Mouse (Mus musculus): ENCODE results near the gene Aars. TPM values are rescaled to one million over a fixed set of nuclear protein-coding genes. Genes with fewer than 3 reads are reported as not detected.
"Not testable (repeated sequence)": the region's sequence is repeated elsewhere in the genome, so short reads cannot be mapped to it uniquely, and the experiment has no call there.

The Aars gene
- polyA plus RNA-seq, 1 experiment from 2014 or later: 61.4 TPM

DNA sequence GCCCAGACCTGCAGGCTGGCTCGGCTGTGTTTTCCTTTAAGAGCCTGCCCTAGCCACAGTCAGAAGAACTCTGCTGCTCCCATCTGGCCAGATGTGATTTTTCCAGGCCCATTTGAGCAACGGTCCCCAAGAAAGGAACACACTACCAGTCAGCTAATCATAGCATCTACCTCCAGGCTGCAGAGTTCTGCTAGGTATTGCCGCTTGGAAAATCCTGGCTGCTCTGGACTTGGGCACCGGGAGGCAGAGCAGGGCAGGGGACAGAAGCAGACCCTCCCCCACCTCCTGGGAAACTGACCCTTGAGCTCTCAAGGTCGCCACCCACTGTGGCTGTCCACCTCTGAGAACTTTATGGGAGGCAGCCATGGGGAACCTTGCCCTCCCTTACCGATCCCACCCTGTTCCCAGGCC lies 46.9 kb downstream of the Aars start:
- ATAC-seq (replicated peaks; ENCODE audit: low FRiP score): peak; percentile 84
- H3K27ac ChIP-seq: peak overlapping the region; percentile 93

DNA sequence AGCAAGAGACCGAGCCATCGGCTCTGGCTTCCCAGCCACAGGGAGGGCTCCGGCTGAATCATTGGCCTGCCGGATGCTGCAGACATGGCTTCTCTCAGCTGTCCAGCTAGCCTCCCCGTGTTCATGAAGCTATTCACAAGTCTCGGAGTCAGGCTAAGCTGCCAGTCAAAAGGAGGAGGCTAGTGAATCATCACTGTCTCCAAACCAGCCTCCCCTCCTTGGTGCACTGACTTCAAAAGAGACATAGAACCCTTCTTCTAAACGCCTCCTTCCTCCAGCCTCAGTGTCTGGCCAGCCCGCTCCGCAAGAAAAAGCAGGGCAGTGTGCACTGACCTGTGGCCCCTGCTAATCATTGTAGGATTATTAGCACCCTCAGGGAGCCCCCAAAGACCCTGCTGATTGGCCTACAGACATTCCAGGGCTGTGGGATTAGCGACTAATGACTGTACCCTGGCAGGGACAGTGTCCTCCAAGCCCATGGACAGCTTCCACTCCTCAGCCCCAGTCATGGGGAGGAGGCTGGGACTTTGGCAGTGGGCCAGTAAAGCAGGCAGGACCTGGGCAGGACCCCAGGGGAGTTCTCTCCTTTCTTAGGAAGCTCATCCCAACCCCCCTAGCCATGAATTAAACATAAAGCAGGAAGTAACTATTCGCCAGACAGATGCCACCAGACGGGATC lies 48.8 kb downstream of the Aars start:
- no peaks in the 10 kb centered on the region for H3K36me3 ChIP-seq
- 0 out of 2 replicates have a peak overlapping the region, but pooled peaks have one; percentile 21 for H3K9ac ChIP-seq
- peak overlapping the region; percentile 93 for H3K27ac ChIP-seq
- no peaks in the 10 kb centered on the region for H3K9me3 ChIP-seq (replicated peaks)
- H3K27me3 ChIP-seq: no peaks in the 10 kb centered on the region
- 40% methylated on average over 12 of the region's 12 CpGs for WGBS
- peak overlapping the region; percentile 58 for H3K4me2 ChIP-seq
- H3K4me3 ChIP-seq (replicated peaks): peak overlapping the region; percentile 40
- peak; percentile 90 for ATAC-seq (replicated peaks; ENCODE audit: low FRiP score)
- H3K4me1 ChIP-seq: peaks cover 40% of the 10 kb centered on the region

More for the DNA sequence above, 46.9 kb downstream of the Aars start:
- Histone ChIP-seq H3K9ac (peak overlapping the region; percentile 12; the same call in 1 of the 2 replicates), H3K36me3 (0 out of 2 replicates have a peak, but pooled peaks cover 3% of the 10 kb centered on the region), H3K4me2 (peak overlapping the region; percentile 58), H3K9me3 (replicated peaks) (no peaks in the 10 kb centered on the region), H3K27me3 (no peaks in the 10 kb centered on the region), H3K4me3 (replicated peaks) (peak overlapping the region; percentile 40), H3K4me1 (peaks cover 40% of the 10 kb centered on the region)
- WGBS: 11% methylated on average over 6 of the region's 6 CpGs

DNA sequence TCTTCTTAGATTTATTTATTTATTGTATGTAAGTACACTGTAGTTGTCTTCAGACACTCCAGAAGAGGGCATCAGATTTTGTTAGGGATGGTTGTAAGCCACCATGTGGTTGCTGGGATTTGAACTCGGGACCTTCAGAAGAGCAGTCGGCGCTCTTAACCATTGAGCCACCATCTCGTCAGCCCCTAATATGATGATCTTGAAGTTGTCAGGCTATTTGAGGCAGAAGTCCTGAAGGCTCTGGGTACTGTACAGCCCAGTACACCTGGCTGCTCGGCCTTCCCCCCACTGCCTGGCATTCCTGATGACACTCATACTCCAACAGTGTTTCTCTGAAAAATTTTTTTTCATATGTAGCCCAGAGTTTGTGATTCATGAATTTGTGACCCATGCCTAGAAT lies 51.0 kb downstream of the Aars start:
- not testable (repeated sequence) for H3K9me3 ChIP-seq (replicated peaks); H3K4me3 ChIP-seq (replicated peaks); H3K27me3 ChIP-seq; H3K27ac ChIP-seq; H3K9ac ChIP-seq; H3K4me2 ChIP-seq; H3K36me3 ChIP-seq; ATAC-seq (replicated peaks; ENCODE audit: low FRiP score)
- WGBS: 91% methylated on average over 5 of the region's 5 CpGs
- H3K4me1 ChIP-seq: peaks cover 30% of the 10 kb centered on the region

DNA sequence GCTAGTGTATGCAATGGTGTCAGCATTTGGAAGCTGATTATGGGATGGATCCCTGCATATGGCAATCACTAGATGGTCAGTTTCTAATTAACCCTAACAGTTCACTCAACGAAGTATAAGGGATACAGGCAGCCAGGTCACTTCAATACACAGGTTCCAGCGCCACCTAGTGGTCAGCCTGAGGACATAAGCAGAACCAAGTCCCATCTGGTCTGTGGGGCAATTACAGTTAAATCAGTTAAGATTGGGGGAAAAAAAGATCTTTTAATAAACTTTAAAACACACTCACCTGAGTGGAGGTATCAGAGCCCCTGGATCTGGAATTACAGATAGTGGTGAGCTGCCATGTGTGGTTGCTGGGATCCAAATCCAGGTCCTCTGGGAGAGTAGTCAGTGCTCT lies 57.2 kb downstream of the Aars start:
- H3K9me3 ChIP-seq (replicated peaks): no peaks in the 10 kb centered on the region
- no peak overlapping the region for H3K9ac ChIP-seq
- no peak for ATAC-seq (replicated peaks; ENCODE audit: low FRiP score)
- no peak overlapping the region for H3K4me3 ChIP-seq (replicated peaks)
- H3K4me2 ChIP-seq: no peak overlapping the region
- H3K27me3 ChIP-seq: no peaks in the 10 kb centered on the region
- H3K36me3 ChIP-seq: no peaks in the 10 kb centered on the region
- 1% methylated on average over 2 of the region's 2 CpGs for WGBS
- no peak overlapping the region for H3K27ac ChIP-seq
- H3K4me1 ChIP-seq: peaks cover 3% of the 10 kb centered on the region; the same call in 1 of the 2 replicates

DNA sequence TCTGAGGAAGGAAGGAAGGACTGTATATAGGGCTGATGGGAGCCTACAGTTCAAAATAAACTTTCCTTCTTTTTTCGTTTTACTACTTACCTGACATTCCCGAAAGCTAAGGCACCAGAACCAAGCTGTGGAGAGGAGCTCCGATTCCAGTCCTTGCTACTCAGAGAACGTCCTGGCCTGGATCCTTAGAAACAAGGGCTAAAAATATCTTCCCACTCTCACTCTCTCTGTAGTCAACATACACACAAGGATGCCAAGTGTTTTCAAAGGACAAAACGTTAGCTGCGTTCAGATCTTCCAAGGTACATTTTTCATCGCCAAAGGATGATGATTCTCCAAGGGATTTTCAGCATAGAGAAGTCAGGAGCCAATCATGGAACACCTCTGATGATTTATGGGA lies 58.8 kb downstream of the Aars start:
- Histone ChIP-seq H3K36me3 (no peaks in the 10 kb centered on the region), H3K27me3 (no peaks in the 10 kb centered on the region), H3K27ac (no peak overlapping the region), H3K4me2 (no peak overlapping the region), H3K4me1 (peaks cover 11% of the 10 kb centered on the region), H3K9ac (no peak overlapping the region), H3K9me3 (replicated peaks) (no peaks in the 10 kb centered on the region), H3K4me3 (replicated peaks) (no peak overlapping the region)
- no peak for ATAC-seq (replicated peaks; ENCODE audit: low FRiP score)
- whole genome bisulfite sequencing: 78% methylated on average over 7 of the region's 7 CpGs

DNA sequence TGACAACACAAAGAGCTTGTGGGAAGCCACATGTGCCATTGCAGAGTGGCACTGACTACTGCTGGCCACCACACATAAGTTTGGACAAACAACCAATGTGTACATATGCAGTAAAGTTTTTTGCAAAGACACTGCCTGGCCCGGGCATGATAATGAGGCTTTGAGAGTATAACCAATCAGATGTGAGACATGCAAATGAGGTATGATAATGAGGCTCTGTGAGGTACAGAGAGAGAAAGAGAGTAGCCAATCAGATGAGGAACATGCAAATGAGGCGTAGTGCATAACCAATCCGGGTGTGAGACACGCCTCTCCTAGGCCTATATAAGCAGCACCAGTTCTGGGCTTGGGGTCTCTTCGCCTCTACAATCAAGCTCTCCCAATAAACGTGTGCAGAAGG lies 59.4 kb downstream of the Aars start, which contains the start of gene Clec18a:
TSS of gene Clec18a (minus strand) at position 101 of the 400 bp plus-strand sequence.
- not testable (repeated sequence) for H3K4me2 ChIP-seq; H3K4me3 ChIP-seq (replicated peaks); H3K27ac ChIP-seq; H3K9ac ChIP-seq; H3K27me3 ChIP-seq; H3K9me3 ChIP-seq (replicated peaks); H3K36me3 ChIP-seq; ATAC-seq (replicated peaks; ENCODE audit: low FRiP score)
- H3K4me1 ChIP-seq: peaks cover 11% of the 10 kb centered on the region
- WGBS: 85% methylated on average over 6 of the region's 6 CpGs

DNA sequence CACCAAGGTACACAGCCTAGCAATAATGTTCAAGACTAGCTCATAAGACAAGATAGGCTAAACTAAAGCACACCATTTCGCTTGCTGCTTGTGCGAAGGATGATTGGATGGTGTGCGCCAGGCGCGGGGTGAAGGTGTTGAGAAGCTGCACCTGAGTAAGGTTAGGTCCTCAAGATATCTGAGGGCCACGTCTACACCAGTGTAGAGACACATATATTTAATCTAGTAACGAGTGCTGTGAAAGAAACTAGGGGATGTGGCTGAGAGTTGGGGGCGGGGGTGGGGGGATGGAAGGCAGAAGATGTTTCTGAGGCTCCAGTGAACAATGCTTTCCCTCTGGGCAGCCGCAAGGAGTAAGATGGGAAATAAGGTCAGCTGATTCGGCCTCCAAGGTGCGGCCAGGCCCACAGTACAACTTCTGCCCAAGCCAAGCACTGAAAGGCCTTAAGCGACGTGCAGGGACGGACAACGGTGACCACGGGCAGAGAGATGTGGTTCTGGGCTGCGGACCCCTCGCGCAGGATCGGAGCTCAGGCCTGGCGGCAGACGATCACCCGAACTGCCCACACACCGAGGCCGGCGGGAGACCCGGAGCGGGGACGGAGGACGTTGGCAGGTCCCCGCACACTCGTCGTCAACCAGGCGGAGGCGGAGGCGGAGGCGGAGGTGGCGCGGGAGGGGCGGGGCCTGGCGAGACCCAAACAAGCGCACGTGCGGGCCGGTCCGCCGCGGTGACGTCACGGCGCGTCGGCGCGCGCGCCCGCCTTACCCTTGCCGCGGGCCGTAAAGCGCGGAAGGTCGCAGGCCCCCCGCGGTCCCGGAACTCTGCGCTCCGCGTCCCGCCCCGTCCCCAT lies 61.1 kb downstream of the Aars start, which contains the start of gene Pdpr:
TSS of gene Pdpr (plus strand) at position 766 of the 854 bp plus-strand sequence.
- Histone ChIP-seq H3K9me3 (replicated peaks) (no peaks in the 10 kb centered on the region), H3K4me2 (peak within 1 kb of the TSS; percentile 88), H3K4me3 (replicated peaks) (peak within 1 kb of the TSS; percentile 70), H3K36me3 (no peaks in the 10 kb centered on the region), H3K4me1 (peaks cover 11% of the 10 kb centered on the region), H3K9ac (peak within 1 kb of the TSS; percentile 64), H3K27ac (peak within 1 kb of the TSS; percentile 79), H3K27me3 (no peaks in the 10 kb centered on the region)
- WGBS: 5% methylated on average over 72 of the region's 72 CpGs
- peak; percentile 93 for ATAC-seq (replicated peaks; ENCODE audit: low FRiP score)

DNA sequence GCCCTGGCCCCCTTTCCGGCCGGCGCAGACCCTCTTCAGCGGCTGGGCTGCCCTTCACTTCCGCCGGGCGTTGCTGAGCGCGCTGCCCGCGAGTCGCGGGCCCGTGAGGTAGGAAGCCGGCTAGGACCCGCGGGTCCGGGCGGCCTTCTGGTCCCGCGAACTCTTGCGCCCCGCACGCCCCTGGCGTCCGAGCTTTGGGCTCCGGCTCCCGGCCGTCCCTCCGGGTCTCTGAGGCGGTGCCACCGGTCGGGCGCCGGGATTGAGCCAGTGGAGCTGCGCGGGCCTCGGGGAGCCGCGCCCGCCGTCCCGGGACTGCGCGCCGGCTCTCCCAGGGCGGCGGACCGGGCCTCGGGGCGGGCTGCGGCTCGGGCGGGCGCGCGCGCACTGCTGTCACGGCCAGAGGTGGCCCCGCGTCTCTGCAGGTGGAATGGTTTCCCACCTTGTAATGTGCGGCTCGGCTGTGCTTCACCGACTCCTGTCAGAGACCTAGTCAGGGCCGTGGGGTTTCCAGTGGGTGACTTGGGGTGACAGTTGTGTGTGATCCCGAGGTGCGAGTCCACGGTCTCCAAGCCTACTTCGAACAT lies 61.9 kb downstream of the Aars start:
- not testable (repeated sequence) for H3K27me3 ChIP-seq; ATAC-seq (replicated peaks; ENCODE audit: low FRiP score); H3K36me3 ChIP-seq; H3K9me3 ChIP-seq (replicated peaks)
- Histone ChIP-seq H3K4me2 (peak overlapping the region; percentile 88), H3K9ac (peak overlapping the region; percentile 64), H3K4me1 (peaks cover 11% of the 10 kb centered on the region), H3K4me3 (replicated peaks) (peak overlapping the region; percentile 70), H3K27ac (peak overlapping the region; percentile 58)
- under 1% methylated on average over 54 of the region's 69 CpGs for WGBS

Small RNA genes lying within 50 kb of the gene (microRNA-seq; reads per million reads assigned to microRNA genes)
- not detected for gene Gm24103
- gene Mir3473d: 0.44 reads per million

Other genes starting within 250 kb of the Aars start
- 1.8 and 2.0 TPM in 2 replicates for gene Il34, start 227.2 kb upstream of the Aars start, polyA plus RNA-seq (2015; fragmentation: Nextera tagmentation; extraction: Ambion mirVana)
- gene Cog4, start 186.5 kb upstream of the Aars start, polyA plus RNA-seq (2015; fragmentation: Nextera tagmentation; extraction: Ambion mirVana): 77.1 and 77.3 TPM in 2 replicates
- 161 and 167 TPM in 2 replicates for gene Sf3b3, start 186.4 kb upstream of the Aars start, polyA plus RNA-seq (2015; fragmentation: Nextera tagmentation; extraction: Ambion mirVana)
- 12.0 and 13.3 TPM in 2 replicates for gene Fuk, start 130.7 kb upstream of the Aars start, polyA plus RNA-seq (2015; fragmentation: Nextera tagmentation; extraction: Ambion mirVana)
- gene St3gal2, start 113.2 kb upstream of the Aars start, polyA plus RNA-seq (2015; fragmentation: Nextera tagmentation; extraction: Ambion mirVana): 25.2 and 27.4 TPM in 2 replicates
- 14.5 and 15.5 TPM in 2 replicates for gene Ddx19a, start 35.3 kb upstream of the Aars start, polyA plus RNA-seq (2015; fragmentation: Nextera tagmentation; extraction: Ambion mirVana)
- gene Ddx19b, start 1.4 kb upstream of the Aars start, polyA plus RNA-seq (2015; fragmentation: Nextera tagmentation; extraction: Ambion mirVana): 5.8 and 6.0 TPM in 2 replicates
- gene Exosc6, start 23.2 kb downstream of the Aars start, polyA plus RNA-seq (2015; fragmentation: Nextera tagmentation; extraction: Ambion mirVana): 24.0 and 24.3 TPM in 2 replicates
- 71.2 and 75.0 TPM in 2 replicates for gene Clec18a, start 59.3 kb downstream of the Aars start, polyA plus RNA-seq (2015; fragmentation: Nextera tagmentation; extraction: Ambion mirVana)
- gene Pdpr, start 61.5 kb downstream of the Aars start, polyA plus RNA-seq (2015; fragmentation: Nextera tagmentation; extraction: Ambion mirVana): 10.8 and 10.9 TPM in 2 replicates
- 76.0 and 78.0 TPM in 2 replicates for gene Glg1, start 226.1 kb downstream of the Aars start, polyA plus RNA-seq (2015; fragmentation: Nextera tagmentation; extraction: Ambion mirVana)